Mouse (Mus musculus): ENCODE results near the gene Inafm2.

DNA sequence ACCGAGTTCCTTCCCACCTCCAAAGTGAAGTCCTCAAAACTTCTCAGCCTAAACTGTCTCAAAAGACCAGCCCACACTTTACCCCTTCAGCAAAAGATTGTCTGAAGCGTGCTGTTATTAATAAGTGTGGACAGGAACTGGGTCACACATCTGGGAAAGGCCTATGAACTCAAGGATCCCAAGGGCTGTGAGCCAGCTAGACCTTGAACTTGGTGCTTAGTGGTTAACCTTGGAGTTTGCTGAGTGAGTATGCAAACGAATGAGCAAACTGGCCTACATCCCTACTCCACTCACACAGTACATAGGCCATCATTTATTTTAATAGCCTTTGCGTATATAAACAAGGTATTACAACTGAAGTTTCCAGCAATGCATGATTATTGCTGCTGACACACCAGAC lies 20.0 kb upstream of the Inafm2 start:
- TF ChIP-seq EP300 (IDR thresholded peaks at IDR 0.05; ENCODE audit: insufficient read depth, low read depth, low read length) (no peak), CTCF (IDR thresholded peaks at IDR 0.05; ENCODE audit: low read depth, low read length) (no peak), POLR2A (IDR thresholded peaks at IDR 0.05; ENCODE audit: insufficient read depth, low read length) (no peak)

All from ES-Bruce4 (cell line).